Mouse (Mus musculus) kidney, embryonic 16.5 days (tissue): ENCODE data around the gene Arf3. TPM values are rescaled to one million over a fixed set of nuclear protein-coding genes. Genes with fewer than 3 reads are reported as not detected.

Source experiments
- ATAC-seq: fragments of 200-750 bp; cut with Nextera tagmentation; 2 replicates; pipeline ENCODE4 v1.8.0; 2017; ENCODE audit warnings: moderate TSS enrichment; ENCODE audit not compliant: low FRiP score, low TSS enrichment
- H3K27ac ChIP-seq: fragments of 300-500 bp; sonication (generic); 2 replicates; pipeline ENCODE4 v1.5.1; 2014; ENCODE audit warnings: low read length
- H3K27me3 ChIP-seq: fragments of 300-500 bp; sonication (generic); 2 replicates; pipeline ENCODE4 v1.6.1; 2014; ENCODE audit warnings: low read length, control low read depth, mixed read lengths; ENCODE audit not compliant: insufficient read depth
- H3K36me3 ChIP-seq: fragments of 300-500 bp; sonication (generic); 2 replicates; pipeline ENCODE4 v1.6.1; 2014; ENCODE audit warnings: low read length, control low read depth, mixed read lengths; ENCODE audit not compliant: insufficient read depth
- H3K4me1 ChIP-seq: fragments of 300-500 bp; sonication (generic); 2 replicates; pipeline ENCODE4 v1.6.1; 2014; ENCODE audit warnings: low read length, control low read depth, mixed read lengths; ENCODE audit not compliant: insufficient read depth
- H3K4me2 ChIP-seq: fragments of 300-500 bp; sonication (generic); replicated peaks from 2 replicates; pipeline ENCODE4 v1.6.1; 2014; ENCODE audit warnings: low read depth, low read length
- H3K4me3 ChIP-seq: fragments of 300-500 bp; sonication (generic); 2 replicates; pipeline ENCODE4 v1.5.1; 2014; ENCODE audit warnings: mild to moderate bottlenecking, low read length
- H3K9ac ChIP-seq: fragments of 300-500 bp; sonication (generic); replicated peaks from 2 replicates; pipeline ENCODE4 v1.6.1; 2014; ENCODE audit warnings: low read length
- H3K9me3 ChIP-seq: fragments of 300-500 bp; sonication (generic); 2 replicates; pipeline ENCODE4 v1.6.1; 2016; ENCODE audit warnings: low read length, control low read depth
- WGBS: fragments of 180-500 bp; shearing (Covaris S2); extraction: QIAGEN DNeasy Blood & Tissue Kit; methylation state at CpG from one replicate; pipeline ENCODE4 v1.1.7; 2014; 5-methylcytosine and 5-hydroxymethylcytosine counted together
- polyA plus RNA-seq: library from polyadenylated mRNA; unstranded; fragments of >200 nt; fragmentation: Nextera tagmentation; extraction: Ambion mirVana; gene quantifications from 2 replicates; pipeline ENCODE4 v1.2.1, GENCODE M21; 2015

The Arf3 gene
- polyA plus RNA-seq, 1 experiment from 2014 or later = 56.3 TPM

DNA sequence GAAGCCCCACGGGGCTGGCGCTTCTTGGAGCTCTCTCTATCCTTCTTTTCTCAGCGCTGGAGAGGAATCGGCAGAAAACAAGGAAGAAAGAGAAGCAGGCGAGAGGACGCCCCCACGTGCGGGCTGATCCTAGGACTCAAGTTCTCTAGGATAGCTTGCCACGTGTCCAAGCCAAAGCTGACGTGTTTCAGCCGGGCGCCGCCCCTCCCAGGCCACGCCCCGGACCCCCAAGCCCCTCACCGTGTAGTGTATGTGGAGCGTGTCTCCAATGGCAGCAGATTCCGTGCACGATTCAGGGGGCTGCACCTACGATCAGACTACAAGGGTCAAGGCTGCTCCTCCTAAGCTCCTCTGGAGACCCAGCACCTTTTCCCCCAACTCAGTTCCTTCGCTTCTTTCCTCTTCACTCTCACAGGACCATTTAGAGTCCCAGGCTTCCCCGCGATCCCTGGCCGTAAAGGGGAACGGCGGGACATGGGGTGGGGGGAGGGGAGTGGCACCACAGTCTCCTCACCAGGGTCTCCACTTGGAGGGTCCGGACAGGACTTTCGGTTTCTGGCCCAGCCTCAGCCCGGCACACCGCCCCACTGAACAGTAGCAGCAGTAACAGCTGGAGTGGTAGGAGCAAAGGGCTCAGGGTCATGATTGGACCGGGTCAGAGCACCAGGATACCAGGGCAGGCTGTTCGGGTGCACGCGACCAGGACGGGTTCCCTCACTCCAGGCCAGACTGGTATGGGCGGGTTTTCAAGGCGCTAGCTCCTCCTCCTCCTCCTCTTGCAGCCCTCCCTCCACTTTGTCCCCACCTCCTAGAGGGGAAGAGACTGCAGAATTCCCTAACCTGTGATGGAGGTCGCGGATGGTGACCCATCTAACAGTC, 35.3 kb downstream of the Arf3 start, which contains the start of gene Fkbp11:
Gene Fkbp11 (minus strand): TSS at position 756 of the 879 bp plus-strand sequence.
- peak within 1 kb of the TSS; percentile 0; the same call in 1 of the 2 replicates for H3K27ac ChIP-seq
- H3K27me3 ChIP-seq = no peaks in the 10 kb centered on the region
- H3K4me2 ChIP-seq = peak within 1 kb of the TSS; percentile 84
- ATAC-seq = peak; percentile 83
- H3K4me1 ChIP-seq = peaks cover 35% of the 10 kb centered on the region
- H3K9me3 ChIP-seq = no peaks in the 10 kb centered on the region
- WGBS = under 1% methylated on average over 39 of the region's 39 CpGs
- no peaks in the 10 kb centered on the region for H3K36me3 ChIP-seq
- H3K4me3 ChIP-seq = peak within 1 kb of the TSS; percentile 59
- H3K9ac ChIP-seq = peak within 1 kb of the TSS; percentile 68

- Histone ChIP-seq H3K9ac (peak overlapping the region; percentile 68), H3K9me3 (no peaks in the 10 kb centered on the region), H3K27ac (no peak overlapping the region), H3K4me3 (peak overlapping the region; percentile 59), H3K27me3 (no peaks in the 10 kb centered on the region), H3K4me1 (peaks cover 38% of the 10 kb centered on the region), H3K36me3 (no peaks in the 10 kb centered on the region), H3K4me2 (peak overlapping the region; percentile 84)
- 35% methylated on average over 7 of the region's 7 CpGs for WGBS
- ATAC-seq = no peak
These were observed 36.3 kb downstream of the Arf3 start for GRCm38 (mm10) chr15:98726746-98727145.

GRCm38 (mm10) chr15:98726079-98726478, 36.9 kb downstream of the Arf3 start:
- Histone ChIP-seq H3K36me3 (no peaks in the 10 kb centered on the region), H3K27me3 (no peaks in the 10 kb centered on the region), H3K4me3 (no peak overlapping the region), H3K4me1 (peaks cover 38% of the 10 kb centered on the region), H3K9ac (no peak overlapping the region), H3K9me3 (no peaks in the 10 kb centered on the region), H3K4me2 (no peak overlapping the region), H3K27ac (no peak overlapping the region)
- no peak for ATAC-seq
- 71% methylated on average over 4 of the region's 4 CpGs for WGBS

GRCm38 (mm10) chr15:98724441-98724840, 38.6 kb downstream of the Arf3 start:
- no peak overlapping the region for H3K27ac ChIP-seq
- ATAC-seq = no peak
- no peaks in the 10 kb centered on the region for H3K9me3 ChIP-seq
- peak overlapping the region; percentile 36 for H3K4me2 ChIP-seq
- H3K4me3 ChIP-seq = peak overlapping the region; percentile 4
- 0 out of 2 replicates have a peak overlapping the region, but pooled peaks have one; percentile 20 for H3K9ac ChIP-seq
- H3K27me3 ChIP-seq = no peaks in the 10 kb centered on the region
- peaks cover 36% of the 10 kb centered on the region for H3K4me1 ChIP-seq
- H3K36me3 ChIP-seq = no peaks in the 10 kb centered on the region
- 24% methylated on average over 19 of the region's 19 CpGs for WGBS

DNA sequence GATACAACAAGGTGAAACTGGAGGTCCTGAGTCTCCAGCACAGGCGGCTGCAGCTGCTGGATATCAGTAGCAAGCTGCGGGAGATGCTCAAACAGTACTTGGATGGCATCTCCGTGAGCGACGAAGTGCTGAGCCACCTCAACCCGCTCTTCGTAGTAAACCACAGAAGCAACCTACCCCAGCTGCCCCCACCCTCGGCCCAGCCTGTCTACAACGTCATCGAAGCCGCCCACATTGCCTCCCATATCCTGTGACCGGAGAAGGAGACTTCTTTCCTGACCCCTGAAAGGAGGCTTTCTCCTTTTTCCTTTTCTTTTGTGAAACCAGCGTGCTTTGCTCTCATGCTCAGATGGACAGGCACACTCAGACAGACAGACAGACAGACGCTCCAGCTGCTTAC, 40.2 kb downstream of the Arf3 start:
- peaks cover 34% of the 10 kb centered on the region for H3K4me1 ChIP-seq
- H3K9me3 ChIP-seq = no peaks in the 10 kb centered on the region
- peak overlapping the region; percentile 37; the same call in 1 of the 2 replicates for H3K27ac ChIP-seq
- peak overlapping the region; percentile 37 for H3K4me2 ChIP-seq
- 34% methylated on average over 14 of the region's 14 CpGs for WGBS
- H3K9ac ChIP-seq = peak overlapping the region; percentile 2; the same call in 1 of the 2 replicates
- no peaks in the 10 kb centered on the region for H3K27me3 ChIP-seq
- H3K4me3 ChIP-seq = peak overlapping the region; percentile 3; the same call in 1 of the 2 replicates
- ATAC-seq = 0 out of 2 replicates have a peak, but pooled peaks have one; percentile 32
- no peaks in the 10 kb centered on the region for H3K36me3 ChIP-seq

DNA sequence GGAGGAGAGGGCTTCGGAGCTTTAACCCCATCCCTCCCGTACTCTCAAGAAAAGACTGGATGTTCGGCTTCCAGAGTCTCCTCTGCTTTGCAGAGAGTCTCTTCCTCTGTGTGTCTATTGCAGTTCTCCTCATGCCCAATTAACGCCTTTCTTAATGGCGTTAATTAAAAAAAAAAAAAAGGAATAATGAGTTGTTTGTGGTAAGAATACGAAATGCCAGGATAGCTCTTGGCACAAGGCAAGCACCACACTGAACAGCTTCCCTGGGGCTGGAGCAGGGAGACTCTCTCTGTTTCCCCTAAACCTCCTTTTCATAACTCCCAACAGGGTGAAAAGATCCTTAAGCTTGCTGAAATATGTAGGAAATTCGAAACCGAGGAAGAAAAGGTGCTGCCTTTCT, 40.8 kb downstream of the Arf3 start:
- H3K4me2 ChIP-seq = no peak overlapping the region

DNA sequence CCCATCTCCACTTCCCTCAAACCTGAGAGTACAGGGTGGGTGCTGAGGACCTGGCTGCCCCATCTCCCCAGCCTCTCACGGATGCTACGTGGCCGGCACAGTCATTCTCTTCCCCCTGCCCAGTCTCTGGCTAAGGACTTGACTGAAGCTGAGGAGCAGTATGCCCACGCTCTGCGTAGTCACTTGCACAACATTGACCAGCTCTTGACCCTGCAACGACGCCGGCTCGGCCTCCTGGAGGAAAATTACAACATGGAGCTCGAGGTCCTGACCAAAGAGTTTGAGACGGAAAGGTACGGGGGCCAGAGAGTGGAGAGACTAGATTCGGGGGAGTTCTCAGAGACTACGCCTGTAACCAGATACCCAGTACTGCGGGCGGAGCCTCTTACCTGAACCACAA, 45.7 kb downstream of the Arf3 start:
- H3K4me2 ChIP-seq = no peak overlapping the region
- no peaks in the 10 kb centered on the region for H3K4me1 ChIP-seq
- H3K9ac ChIP-seq = no peak overlapping the region
- H3K4me3 ChIP-seq = no peak overlapping the region
- WGBS = 54% methylated on average over 16 of the region's 16 CpGs
- ATAC-seq = no peak
- H3K36me3 ChIP-seq = no peaks in the 10 kb centered on the region
- no peaks in the 10 kb centered on the region for H3K27me3 ChIP-seq
- H3K27ac ChIP-seq = no peak overlapping the region
- H3K9me3 ChIP-seq = no peaks in the 10 kb centered on the region

More for the DNA sequence above, 40.8 kb downstream of the Arf3 start:
- no peak overlapping the region for H3K4me3 ChIP-seq
- WGBS = 71% methylated on average over 8 of the region's 8 CpGs
- no peaks in the 10 kb centered on the region for H3K36me3 ChIP-seq
- H3K27me3 ChIP-seq = no peaks in the 10 kb centered on the region
- no peaks in the 10 kb centered on the region for H3K9me3 ChIP-seq
- H3K9ac ChIP-seq = no peak overlapping the region
- no peak for ATAC-seq
- no peak overlapping the region for H3K27ac ChIP-seq
- peaks cover 31% of the 10 kb centered on the region for H3K4me1 ChIP-seq

- Histone ChIP-seq H3K9me3 (no peaks in the 10 kb centered on the region), H3K9ac (no peak overlapping the region), H3K27me3 (no peaks in the 10 kb centered on the region), H3K4me2 (no peak overlapping the region), H3K4me1 (no peaks in the 10 kb centered on the region), H3K27ac (no peak overlapping the region), H3K4me3 (no peak overlapping the region), H3K36me3 (no peaks in the 10 kb centered on the region)
- 54% methylated on average over 5 of the region's 5 CpGs for WGBS
- ATAC-seq = no peak
These were observed 48.8 kb downstream of the Arf3 start for GRCm38 (mm10) chr15:98714230-98714652.

- Histone ChIP-seq H3K4me2 (no peak overlapping the region), H3K9ac (no peak overlapping the region), H3K36me3 (no peaks in the 10 kb centered on the region), H3K27me3 (no peaks in the 10 kb centered on the region; the same call in 1 of the 2 replicates), H3K9me3 (no peaks in the 10 kb centered on the region), H3K4me3 (no peak overlapping the region), H3K27ac (no peak overlapping the region), H3K4me1 (peaks cover 5% of the 10 kb centered on the region; the same call in 1 of the 2 replicates)
- WGBS = 8% methylated on average over 9 of the region's 9 CpGs
- ATAC-seq = no peak
These were observed 52.6 kb downstream of the Arf3 start for GRCm38 (mm10) chr15:98710442-98710841.
